Mouse (Mus musculus) stomach, embryonic 16.5 days (tissue): Measurements from ENCODE around the gene Sv2c. TPM values are rescaled to one million over a fixed set of nuclear protein-coding genes. Genes with fewer than 3 reads are reported as not detected.

Source experiments
- ATAC-seq: fragments of 200-750 bp; cut with Nextera tagmentation; 2 replicates; pipeline ENCODE4 v1.8.0; 2017; ENCODE audit warnings: moderate number of reproducible peaks, moderate TSS enrichment; ENCODE audit not compliant: insufficient read depth, low FRiP score
- H3K27ac ChIP-seq: fragments of 300-500 bp; sonication (generic); 2 replicates; pipeline ENCODE4 v1.5.1; 2014; ENCODE audit warnings: low read length
- H3K27me3 ChIP-seq: fragments of 300-500 bp; sonication (generic); 2 replicates; pipeline ENCODE4 v1.6.1; 2014; ENCODE audit warnings: low read length, control low read depth, mixed read lengths; ENCODE audit not compliant: control insufficient read depth, insufficient read depth
- H3K36me3 ChIP-seq: fragments of 300-500 bp; sonication (generic); 2 replicates; pipeline ENCODE4 v1.6.1; 2014; ENCODE audit warnings: low read length; ENCODE audit not compliant: control insufficient read depth, insufficient read depth
- H3K4me1 ChIP-seq: fragments of 300-500 bp; sonication (generic); 2 replicates; pipeline ENCODE4 v1.6.1; 2014; ENCODE audit warnings: low read length, control low read depth, mixed read lengths; ENCODE audit not compliant: control insufficient read depth, insufficient read depth
- H3K4me2 ChIP-seq: fragments of 300-500 bp; sonication (generic); 2 replicates; pipeline ENCODE4 v1.6.1; 2014; ENCODE audit warnings: low read depth, low read length, mixed read lengths
- H3K4me3 ChIP-seq: fragments of 300-500 bp; sonication (generic); replicated peaks from 2 replicates; pipeline ENCODE4 v1.5.1; 2014; ENCODE audit warnings: mild to moderate bottlenecking, low read length
- H3K9ac ChIP-seq: fragments of 300-500 bp; sonication (generic); 2 replicates; pipeline ENCODE4 v1.6.1; 2014; ENCODE audit warnings: low read length
- H3K9me3 ChIP-seq: fragments of 300-500 bp; sonication (generic); replicated peaks from 2 replicates; pipeline ENCODE4 v1.6.1; 2016; ENCODE audit warnings: low read length, control low read depth; ENCODE audit not compliant: control insufficient read depth
- WGBS: fragments of 180-500 bp; shearing (Covaris S2); extraction: QIAGEN DNeasy Blood & Tissue Kit; methylation state at CpG from one replicate; pipeline ENCODE4 v1.1.7; 2014; 5-methylcytosine and 5-hydroxymethylcytosine counted together
- polyA plus RNA-seq: library from polyadenylated mRNA; unstranded; fragments of >200 nt; fragmentation: Nextera tagmentation; extraction: Ambion mirVana; gene quantifications from 2 replicates; pipeline ENCODE4 v1.2.1, GENCODE M21; 2015

The Sv2c gene
- polyA plus RNA-seq, 1 experiment from 2014 or later, result 2.3 TPM

GRCm38 (mm10) chr13:95959651-95960476 lies 172.5 kb downstream of the Sv2c start:
- Histone ChIP-seq H3K4me1 (peaks cover 15% of the 10 kb centered on the region; the same call in 1 of the 2 replicates), H3K4me3 (peak overlapping the region; percentile 15), H3K36me3 (no peaks in the 10 kb centered on the region), H3K4me2 (peak overlapping the region; percentile 79), H3K27ac (peak overlapping the region; percentile 73), H3K9ac (peak overlapping the region; percentile 42), H3K27me3 (no peaks in the 10 kb centered on the region), H3K9me3 (no peaks in the 10 kb centered on the region)
- WGBS, result 13% methylated on average over 14 of the region's 14 CpGs
- ATAC-seq, result 0 out of 2 replicates have a peak, but pooled peaks have one; percentile 12

GRCm38 (mm10) chr13:95957134-95957533 lies 175.2 kb downstream of the Sv2c start:
- H3K4me1 ChIP-seq, result peaks cover 15% of the 10 kb centered on the region; the same call in 1 of the 2 replicates
- H3K27me3 ChIP-seq, result no peaks in the 10 kb centered on the region
- H3K4me2 ChIP-seq, result no peak overlapping the region
- no peaks in the 10 kb centered on the region for H3K9me3 ChIP-seq
- H3K4me3 ChIP-seq, result no peak overlapping the region
- no peaks in the 10 kb centered on the region for H3K36me3 ChIP-seq
- H3K27ac ChIP-seq, result no peak overlapping the region
- H3K9ac ChIP-seq, result no peak overlapping the region
- WGBS, result 72% methylated on average over 10 of the region's 10 CpGs
- ATAC-seq, result no peak

DNA sequence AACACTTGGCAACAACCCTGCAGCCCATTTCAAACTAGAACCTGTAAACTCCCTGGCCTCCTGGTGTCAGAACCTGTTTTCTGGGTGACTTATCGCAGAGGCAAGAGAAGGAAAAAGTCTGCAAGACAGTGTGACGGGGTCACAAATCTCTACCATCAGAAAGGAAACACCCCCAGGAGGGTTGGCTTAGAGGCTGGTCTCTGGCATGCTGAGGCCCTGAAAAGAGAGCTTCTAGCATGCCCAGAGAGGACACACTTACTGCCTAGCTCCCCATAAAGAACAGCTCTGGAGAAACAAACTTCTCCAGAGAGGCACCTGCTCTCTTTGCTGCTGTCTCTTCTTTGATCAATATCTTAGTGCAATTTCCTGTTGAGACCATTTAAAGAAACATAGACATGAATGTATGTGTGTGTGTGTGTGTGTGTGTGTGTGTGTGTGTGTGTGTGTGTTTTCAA lies 176.0 kb downstream of the Sv2c start:
- H3K4me2 ChIP-seq, result no peak overlapping the region
- no peak overlapping the region for H3K4me3 ChIP-seq
- no peak overlapping the region for H3K27ac ChIP-seq
- no peak for ATAC-seq
- H3K27me3 ChIP-seq, result no peaks in the 10 kb centered on the region
- H3K4me1 ChIP-seq, result peaks cover 15% of the 10 kb centered on the region; the same call in 1 of the 2 replicates
- H3K9me3 ChIP-seq, result no peaks in the 10 kb centered on the region
- H3K9ac ChIP-seq, result no peak overlapping the region
- no peaks in the 10 kb centered on the region for H3K36me3 ChIP-seq
- WGBS, result 74% methylated on average over 2 of the region's 2 CpGs

DNA sequence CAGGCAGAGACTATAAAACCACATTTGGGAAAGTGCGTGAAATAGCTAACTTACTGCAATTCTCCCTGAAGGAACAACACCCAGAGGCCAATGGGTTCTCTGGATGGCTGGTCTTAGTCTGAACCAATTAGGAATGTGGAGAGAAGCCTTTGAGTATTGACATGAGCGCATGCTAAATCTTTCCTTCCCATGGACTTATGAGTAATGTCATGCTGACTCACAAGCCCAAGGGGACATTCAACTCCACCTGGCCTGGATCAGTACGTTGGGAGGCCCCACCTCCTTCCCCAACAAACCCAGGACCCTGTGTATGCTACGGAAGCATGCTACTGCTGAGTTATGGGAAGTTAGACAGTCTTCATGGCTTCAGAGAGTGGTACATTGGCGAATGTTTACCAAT lies 177.2 kb downstream of the Sv2c start:
- Histone ChIP-seq H3K4me3 (no peak overlapping the region), H3K4me1 (peaks cover 14% of the 10 kb centered on the region), H3K9me3 (no peaks in the 10 kb centered on the region), H3K27me3 (no peaks in the 10 kb centered on the region), H3K9ac (no peak overlapping the region), H3K36me3 (no peaks in the 10 kb centered on the region), H3K4me2 (no peak overlapping the region), H3K27ac (no peak overlapping the region)
- WGBS, result 70% methylated on average over 5 of the region's 5 CpGs
- no peak for ATAC-seq

- WGBS, result 91% methylated on average over 4 of the region's 4 CpGs
- Histone ChIP-seq H3K4me2 (no peak overlapping the region), H3K36me3 (no peaks in the 10 kb centered on the region), H3K4me1 (peaks cover 6% of the 10 kb centered on the region; the same call in 1 of the 2 replicates), H3K9me3 (no peaks in the 10 kb centered on the region), H3K27ac (no peak overlapping the region), H3K4me3 (no peak overlapping the region), H3K9ac (no peak overlapping the region), H3K27me3 (no peaks in the 10 kb centered on the region)
- ATAC-seq, result no peak
Observed at GRCm38 (mm10) chr13:95953636-95954035, 178.7 kb downstream of the Sv2c start.

DNA sequence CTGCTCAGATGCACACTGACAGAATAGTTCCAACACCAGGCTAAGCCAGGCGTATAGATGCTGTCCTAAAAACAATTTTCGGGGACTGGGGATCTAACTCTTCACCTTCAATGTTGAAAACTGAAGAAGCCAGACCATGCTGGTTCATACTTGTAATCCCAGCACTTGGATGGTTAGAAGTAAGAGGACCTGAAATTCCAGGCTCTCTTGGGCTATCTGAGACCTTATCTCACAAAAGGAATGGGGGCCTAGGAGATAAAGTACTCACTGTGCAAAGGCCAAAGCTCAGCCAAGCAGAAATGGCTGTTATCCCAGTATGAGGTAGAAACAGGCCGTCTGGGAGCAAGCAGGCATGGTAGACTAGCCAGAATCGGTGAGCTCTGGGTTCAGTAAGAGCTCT lies 180.1 kb downstream of the Sv2c start:
- Histone ChIP-seq H3K27ac (no peak overlapping the region), H3K4me3 (no peak overlapping the region), H3K27me3 (no peaks in the 10 kb centered on the region), H3K4me1 (peaks cover 6% of the 10 kb centered on the region; the same call in 1 of the 2 replicates), H3K9me3 (no peaks in the 10 kb centered on the region), H3K9ac (no peak overlapping the region), H3K36me3 (no peaks in the 10 kb centered on the region), H3K4me2 (no peak overlapping the region)
- WGBS, result 76% methylated on average over 4 of the region's 4 CpGs
- ATAC-seq, result no peak

- H3K27ac ChIP-seq, result no peak overlapping the region
- H3K4me2 ChIP-seq, result no peak overlapping the region
- peak; percentile 80; the same call in 1 of the 2 replicates for ATAC-seq
Observed at GRCm38 (mm10) chr13:95951098-95951894, 181.1 kb downstream of the Sv2c start.

GRCm38 (mm10) chr13:95950434-95951091 lies 181.8 kb downstream of the Sv2c start:
- Histone ChIP-seq H3K9ac (no peak overlapping the region), H3K27ac (no peak overlapping the region), H3K4me1 (peaks cover 6% of the 10 kb centered on the region; the same call in 1 of the 2 replicates), H3K4me2 (no peak overlapping the region), H3K36me3 (no peaks in the 10 kb centered on the region), H3K9me3 (no peaks in the 10 kb centered on the region), H3K27me3 (no peaks in the 10 kb centered on the region), H3K4me3 (no peak overlapping the region)
- ATAC-seq, result no peak
- WGBS, result 64% methylated on average over 11 of the region's 11 CpGs

More at GRCm38 (mm10) chr13:95951098-95951894, 181.1 kb downstream of the Sv2c start:
- Histone ChIP-seq H3K36me3 (no peaks in the 10 kb centered on the region), H3K4me3 (no peak overlapping the region), H3K9me3 (no peaks in the 10 kb centered on the region), H3K27me3 (no peaks in the 10 kb centered on the region), H3K4me1 (peaks cover 6% of the 10 kb centered on the region; the same call in 1 of the 2 replicates), H3K9ac (no peak overlapping the region)
- 53% methylated on average over 7 of the region's 7 CpGs for WGBS
